Mouse (Mus musculus): ENCODE measurements around the gene Tbc1d2b.

DNA sequence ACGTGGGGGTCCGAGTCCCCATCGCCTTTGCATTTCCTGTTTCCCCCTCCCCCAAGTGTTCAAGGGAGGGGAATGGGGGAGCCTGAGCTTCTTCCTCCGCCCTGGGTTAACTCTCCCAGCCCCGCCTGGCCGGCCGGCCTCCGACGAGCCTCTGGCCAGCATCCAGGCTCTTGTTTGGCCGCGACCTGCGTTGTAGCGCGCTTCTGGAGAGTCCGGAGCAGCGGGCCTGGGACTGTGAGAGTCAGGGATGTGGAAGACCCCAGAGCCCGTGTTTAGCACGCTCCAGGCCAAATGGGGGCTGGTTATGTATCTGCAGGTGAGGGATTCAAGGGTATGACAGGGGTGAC, 106.9 kb downstream of the Tbc1d2b start:
- TF ChIP-seq CTCF (IDR thresholded peaks at IDR 0.05; ENCODE audit: low read depth, low read length), result no peak
- TF ChIP-seq GATA1 (IDR thresholded peaks at IDR 0.05; ENCODE audit: borderline replicate concordance, low read length), result no peak
- TF ChIP-seq TAL1 (conservative IDR thresholded peaks at IDR 0.05; ENCODE audit: low read depth, low read length), result no peak
- TF ChIP-seq POLR2AphosphoS5 (IDR thresholded peaks at IDR 0.05; ENCODE audit: insufficient replicate concordance, low read depth, low read length), result no peak
- TF ChIP-seq GATA2 (IDR thresholded peaks at IDR 0.05; ENCODE audit: borderline replicate concordance, low read depth, low read length), result no peak

All from G1E (cell line).